Mouse (Mus musculus) limb, embryonic 14.5 days (tissue): Measurements from ENCODE around the gene Gm34653. TPM values are rescaled to one million over a fixed set of nuclear protein-coding genes. Genes with fewer than 3 reads are reported as not detected.
"Not testable (repeated sequence)": the region's sequence is repeated elsewhere in the genome, so short reads cannot be mapped to it uniquely, and the experiment has no call there.

Source experiments
- ATAC-seq: fragments of 200-750 bp; cut with Nextera tagmentation; 2 replicates; pipeline ENCODE4 v1.8.0; 2017; ENCODE audit warnings: low read depth, moderate number of reproducible peaks, moderate TSS enrichment; ENCODE audit not compliant: low FRiP score
- DNase-seq: peaks from one replicate; pipeline ENCODE4 v3.0.0-alpha.2; 2015; ENCODE audit warnings: low spot score
- H3K27ac ChIP-seq: fragments of 300-500 bp; sonication (generic); replicated peaks from 2 replicates; pipeline ENCODE4 v1.5.1; 2014; ENCODE audit warnings: low read depth, mild to moderate bottlenecking, low read length, moderate library complexity, mixed read lengths
- H3K27me3 ChIP-seq: fragments of 300-500 bp; sonication (generic); 2 replicates; pipeline ENCODE4 v1.6.1; 2014; ENCODE audit warnings: low read length, mixed read lengths; ENCODE audit not compliant: control insufficient read depth, insufficient read depth
- H3K36me3 ChIP-seq: fragments of 300-500 bp; sonication (generic); 2 replicates; pipeline ENCODE4 v1.6.1; 2014; ENCODE audit warnings: mild to moderate bottlenecking, low read length, moderate library complexity, mixed read lengths; ENCODE audit not compliant: control insufficient read depth, insufficient read depth
- H3K4me1 ChIP-seq: fragments of 300-500 bp; sonication (generic); 2 replicates; pipeline ENCODE4 v1.6.1; 2014; ENCODE audit warnings: antibody characterized with exemption, low read length, mixed read lengths; ENCODE audit not compliant: control insufficient read depth, insufficient read depth
- H3K4me2 ChIP-seq: fragments of 300-500 bp; sonication (generic); replicated peaks from 2 replicates; pipeline ENCODE4 v1.6.1; 2014; ENCODE audit warnings: low read depth, mild to moderate bottlenecking, low read length, moderate library complexity; ENCODE audit not compliant: severe bottlenecking
- H3K4me3 ChIP-seq: fragments of 300-500 bp; sonication (generic); replicated peaks from 2 replicates; pipeline ENCODE4 v1.5.1; 2014; ENCODE audit warnings: low read length
- H3K9ac ChIP-seq: fragments of 300-500 bp; sonication (generic); 2 replicates; pipeline ENCODE4 v1.6.1; 2014; ENCODE audit warnings: mild to moderate bottlenecking, low read depth, low read length, moderate library complexity; ENCODE audit not compliant: severe bottlenecking
- H3K9me3 ChIP-seq: fragments of 300-500 bp; sonication (generic); 2 replicates; pipeline ENCODE4 v1.6.1; 2016; ENCODE audit warnings: low read length; ENCODE audit not compliant: control insufficient read depth
- POLR2A ChIP-seq: fragments of 200-500 bp; IDR thresholded peaks from 2 replicates; pipeline ENCODE4 v1.8.0; 2012; ENCODE audit warnings: inconsistent platforms, mild to moderate bottlenecking, moderate library complexity, borderline replicate concordance; ENCODE audit not compliant: insufficient read depth, insufficient read length; ENCODE audit errors: extremely low read depth
- WGBS: fragments of 180-500 bp; shearing (Covaris S2); extraction: QIAGEN DNeasy Blood & Tissue Kit; methylation state at CpG from one replicate; pipeline ENCODE4 v1.1.7; 2014; 5-methylcytosine and 5-hydroxymethylcytosine counted together
- polyA plus RNA-seq, 2 experiments: library from polyadenylated mRNA; depleted of rRNA in 1 of 2; stranded (reverse) in 1 of 2; unstranded in 1 of 2; fragments of >200 nt; fragmentation: Nextera tagmentation in 1 of 2; extraction: Ambion mirVana in 1 of 2; gene quantifications; 2 replicates each; pipeline versions ENCODE4 v1.2.1 to v1.2.3; 2012 to 2014

Gene Gm34653
- polyA plus RNA-seq, 2 experiments, result 0.04 TPM; not detected in 1

DNA sequence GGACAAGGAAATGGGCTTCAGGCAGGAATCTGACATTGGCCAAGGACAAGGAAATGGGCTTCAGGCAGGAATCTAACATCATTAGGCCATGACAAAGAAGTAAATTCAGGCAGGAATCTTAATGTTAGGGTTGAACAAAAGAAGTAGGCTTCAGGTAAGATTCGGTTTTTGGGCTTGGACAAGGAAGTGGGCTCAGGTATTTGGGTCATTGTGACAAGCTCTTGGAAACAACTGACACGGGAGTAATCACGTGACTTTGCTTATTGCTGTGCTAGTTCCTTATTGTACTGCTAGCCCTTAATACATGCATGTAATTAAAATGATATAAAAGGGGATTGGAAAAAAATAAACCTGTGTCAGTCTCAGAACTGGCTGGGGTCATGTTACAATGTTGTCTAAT lies 2.9 kb downstream of the Gm34653 start:
- H3K4me1 ChIP-seq, result no peaks in the 10 kb centered on the region
- TF ChIP-seq POLR2A, result no peak
- 75% methylated on average over 3 of the region's 3 CpGs for WGBS
- no peaks in the 10 kb centered on the region for H3K36me3 ChIP-seq
- no peaks in the 10 kb centered on the region for H3K27me3 ChIP-seq
- H3K9me3 ChIP-seq, result no peaks in the 10 kb centered on the region
- no peak for DNase-seq
- H3K4me2 ChIP-seq, result no peak overlapping the region
- no peak overlapping the region for H3K27ac ChIP-seq
- no peak overlapping the region for H3K4me3 ChIP-seq
- no peak for ATAC-seq
- no peak overlapping the region for H3K9ac ChIP-seq

GRCm38 (mm10) chr2:34840143-34840542 lies 7.3 kb downstream of the Gm34653 start:
- H3K4me1 ChIP-seq, H3K4me3 ChIP-seq, ATAC-seq, H3K9me3 ChIP-seq, H3K36me3 ChIP-seq, H3K27me3 ChIP-seq, H3K27ac ChIP-seq, H3K9ac ChIP-seq, H3K4me2 ChIP-seq, DNase-seq: not testable (repeated sequence)
- WGBS, result 83% methylated on average over 5 of the region's 5 CpGs

DNA sequence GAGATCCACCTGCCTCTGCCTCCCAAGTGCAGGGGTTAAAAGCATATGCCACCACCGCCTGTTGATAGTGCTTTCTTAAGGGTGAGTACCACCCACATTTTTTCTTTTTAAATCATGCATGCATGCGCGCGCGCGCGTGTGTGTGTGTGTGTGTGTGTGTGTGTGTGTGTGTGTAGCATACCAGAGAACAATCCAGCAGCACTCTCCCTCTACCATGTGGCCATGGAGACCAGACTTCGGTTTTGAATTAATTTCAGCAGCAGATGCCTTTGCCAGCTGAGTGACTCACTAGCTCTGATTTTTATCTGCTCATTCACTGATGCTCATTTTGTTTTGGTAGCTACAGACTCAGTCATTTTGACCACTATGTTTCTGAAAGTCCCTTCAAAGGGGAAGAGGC lies 8.9 kb downstream of the Gm34653 start:
- Histone ChIP-seq H3K9ac (no peak overlapping the region), H3K36me3 (no peaks in the 10 kb centered on the region), H3K27ac (no peak overlapping the region), H3K4me1 (no peaks in the 10 kb centered on the region), H3K9me3 (no peaks in the 10 kb centered on the region), H3K4me2 (no peak overlapping the region), H3K4me3 (no peak overlapping the region), H3K27me3 (no peaks in the 10 kb centered on the region)
- ATAC-seq, result no peak
- DNase-seq, result no peak
- no peak for TF ChIP-seq POLR2A
- 91% methylated on average over 8 of the region's 8 CpGs for WGBS

DNA sequence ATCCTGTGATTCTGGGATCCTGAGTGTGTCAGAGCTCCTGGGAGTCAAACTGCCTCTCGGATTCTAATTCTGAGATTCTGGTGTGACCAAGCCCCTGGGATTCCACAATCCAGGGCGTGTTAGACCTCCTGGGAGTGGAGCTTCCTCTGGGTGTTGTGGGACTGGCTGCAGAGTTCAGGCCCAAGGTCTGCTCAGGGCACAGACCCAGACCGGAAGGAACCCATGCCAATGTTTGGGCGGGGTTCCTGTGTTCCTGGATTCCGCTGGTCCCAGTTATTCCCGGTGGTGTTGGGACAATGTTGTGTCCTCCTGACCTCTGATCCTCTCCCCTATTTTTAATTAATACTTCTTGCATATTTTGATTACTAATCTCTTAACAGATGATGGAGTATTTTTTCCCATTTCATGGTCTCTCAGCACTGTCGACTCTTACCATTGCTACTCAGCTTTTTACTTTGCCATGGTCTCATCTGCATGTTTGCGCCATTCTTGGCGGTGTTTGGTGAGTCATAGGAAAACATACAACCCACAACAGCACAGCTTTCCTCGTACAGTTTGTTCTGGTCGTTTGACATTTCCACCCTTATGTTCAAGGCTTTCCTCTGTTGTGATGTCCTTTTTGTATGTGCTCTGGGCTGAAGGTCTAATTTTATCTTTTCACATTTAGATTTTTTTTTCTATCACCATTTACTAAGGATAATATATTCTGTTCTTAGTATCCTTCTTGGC lies 10.6 kb downstream of the Gm34653 start:
- no peak overlapping the region for H3K4me3 ChIP-seq
- H3K9ac ChIP-seq, result no peak overlapping the region
- TF ChIP-seq POLR2A, result no peak
- H3K9me3 ChIP-seq, result no peaks in the 10 kb centered on the region
- H3K27me3 ChIP-seq, result no peaks in the 10 kb centered on the region
- ATAC-seq, result no peak
- 85% methylated on average over 11 of the region's 11 CpGs for WGBS
- H3K27ac ChIP-seq, result no peak overlapping the region
- DNase-seq, result no peak
- H3K4me2 ChIP-seq, result no peak overlapping the region
- no peaks in the 10 kb centered on the region for H3K36me3 ChIP-seq
- no peaks in the 10 kb centered on the region for H3K4me1 ChIP-seq

DNA sequence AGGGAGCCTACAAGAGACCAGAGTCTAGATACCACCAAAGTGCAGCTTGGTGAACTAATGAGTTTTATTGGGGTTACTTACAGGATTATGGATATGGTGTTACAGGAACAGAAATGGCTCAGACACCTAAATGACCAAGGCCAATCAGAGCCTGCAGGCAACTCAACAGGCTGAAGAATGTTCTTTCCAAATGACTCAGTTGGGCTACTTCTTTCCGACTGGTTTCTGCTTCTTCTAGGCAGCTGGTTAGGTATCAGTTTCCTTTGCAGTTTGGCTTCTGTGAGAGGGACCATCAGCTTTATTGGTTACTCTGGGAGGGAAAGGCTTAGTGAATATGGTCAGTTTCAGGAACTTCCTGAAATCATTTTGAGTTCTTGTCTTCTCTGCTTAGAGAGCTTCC lies 14.9 kb downstream of the Gm34653 start:
- ATAC-seq (no peak), DNase-seq (no peak)
- Histone ChIP-seq H3K4me1 (no peaks in the 10 kb centered on the region), H3K9ac (no peak overlapping the region), H3K4me3 (no peak overlapping the region), H3K27me3 (no peaks in the 10 kb centered on the region), H3K27ac (no peak overlapping the region), H3K36me3 (peaks cover 34% of the 10 kb centered on the region), H3K9me3 (no peaks in the 10 kb centered on the region), H3K4me2 (no peak overlapping the region)
- WGBS, result 87% methylated on average over 1 of the region's 1 CpGs
- no peak for TF ChIP-seq POLR2A

DNA sequence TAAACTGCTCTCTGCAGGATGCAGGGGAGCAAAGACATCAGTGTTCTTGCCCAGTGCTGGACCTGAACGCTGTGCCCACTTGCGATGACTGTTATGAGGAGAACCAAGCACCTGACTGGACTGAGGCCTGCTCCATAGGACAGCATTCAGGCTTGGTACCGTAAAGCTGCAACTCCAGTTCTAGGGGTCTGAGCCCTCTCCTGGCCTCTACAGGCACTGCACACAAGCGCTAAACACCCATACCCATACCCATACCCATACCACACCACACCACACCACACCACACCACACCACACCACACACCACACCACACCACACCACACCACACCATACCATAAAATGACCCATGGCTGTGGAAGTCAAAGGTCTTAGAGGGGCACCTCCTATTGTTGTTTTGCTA lies 22.5 kb downstream of the Gm34653 start:
- Histone ChIP-seq H3K27ac (no peak overlapping the region), H3K27me3 (no peaks in the 10 kb centered on the region), H3K4me2 (no peak overlapping the region), H3K4me1 (no peaks in the 10 kb centered on the region), H3K9me3 (no peaks in the 10 kb centered on the region), H3K9ac (no peak overlapping the region), H3K4me3 (no peak overlapping the region), H3K36me3 (peaks cover 97% of the 10 kb centered on the region)
- TF ChIP-seq POLR2A, result no peak
- no peak for DNase-seq
- no peak for ATAC-seq
- 91% methylated on average over 4 of the region's 4 CpGs for WGBS
